Mouse (Mus musculus) neural tube, embryonic 12.5 days (tissue): ENCODE measurements around the gene Hmga1b. TPM values are rescaled to one million over a fixed set of nuclear protein-coding genes. Genes with fewer than 3 reads are reported as not detected.

Experiments
- ATAC-seq: fragments of 200-750 bp; cut with Nextera tagmentation; 2 replicates; pipeline ENCODE4 v1.8.0; 2017; ENCODE audit warnings: low read depth, mild to moderate bottlenecking, moderate TSS enrichment, moderate library complexity; ENCODE audit not compliant: low FRiP score
- H3K27ac ChIP-seq: fragments of 300-500 bp; sonication (generic); 2 replicates; pipeline ENCODE4 v1.5.1; 2016
- H3K27me3 ChIP-seq: fragments of 300-500 bp; sonication (generic); replicated peaks from 2 replicates; pipeline ENCODE4 v1.6.1; 2016; ENCODE audit warnings: mild to moderate bottlenecking
- H3K36me3 ChIP-seq: fragments of 300-500 bp; sonication (generic); 2 replicates; pipeline ENCODE4 v1.6.1; 2016; ENCODE audit warnings: mild to moderate bottlenecking
- H3K4me1 ChIP-seq: fragments of 300-500 bp; sonication (generic); 2 replicates; pipeline ENCODE4 v1.6.1; 2016
- H3K4me2 ChIP-seq: fragments of 300-500 bp; sonication (generic); replicated peaks from 2 replicates; pipeline ENCODE4 v1.6.1; 2016; ENCODE audit warnings: mild to moderate bottlenecking
- H3K4me3 ChIP-seq: fragments of 300-500 bp; sonication (generic); 2 replicates; pipeline ENCODE4 v1.5.1; 2016
- H3K9ac ChIP-seq: fragments of 300-500 bp; sonication (generic); 2 replicates; pipeline ENCODE4 v1.6.1; 2016; ENCODE audit warnings: mild to moderate bottlenecking
- H3K9me3 ChIP-seq: fragments of 300-500 bp; sonication (generic); 2 replicates; pipeline ENCODE4 v1.6.1; 2016; ENCODE audit warnings: mild to moderate bottlenecking
- WGBS: fragments of 180-500 bp; shearing (Covaris S2); methylation state at CpG from one replicate; pipeline ENCODE4 v1.1.7; 2016; 5-methylcytosine and 5-hydroxymethylcytosine counted together
- polyA plus RNA-seq: library from polyadenylated mRNA; unstranded; fragments of >200 nt; fragmentation: Nextera tagmentation; extraction: Ambion mirVana; gene quantifications from 2 replicates; pipeline ENCODE4 v1.2.1, GENCODE M21; 2016

Gene Hmga1b
- polyA plus RNA-seq, 1 experiment from 2014 or later: 3.6 TPM

GRCm38 (mm10) chr11:120792652-120793051 lies 30.1 kb downstream of the Hmga1b start:
- no peak overlapping the region for H3K27ac ChIP-seq
- H3K9me3 ChIP-seq: no peaks in the 10 kb centered on the region
- H3K4me1 ChIP-seq: peaks cover 15% of the 10 kb centered on the region
- no peak for ATAC-seq
- H3K4me3 ChIP-seq: no peak overlapping the region
- peaks cover 66% of the 10 kb centered on the region for H3K36me3 ChIP-seq
- H3K4me2 ChIP-seq: no peak overlapping the region
- no peaks in the 10 kb centered on the region for H3K27me3 ChIP-seq
- WGBS: 88% methylated on average over 9 of the region's 9 CpGs
- no peak overlapping the region for H3K9ac ChIP-seq

DNA sequence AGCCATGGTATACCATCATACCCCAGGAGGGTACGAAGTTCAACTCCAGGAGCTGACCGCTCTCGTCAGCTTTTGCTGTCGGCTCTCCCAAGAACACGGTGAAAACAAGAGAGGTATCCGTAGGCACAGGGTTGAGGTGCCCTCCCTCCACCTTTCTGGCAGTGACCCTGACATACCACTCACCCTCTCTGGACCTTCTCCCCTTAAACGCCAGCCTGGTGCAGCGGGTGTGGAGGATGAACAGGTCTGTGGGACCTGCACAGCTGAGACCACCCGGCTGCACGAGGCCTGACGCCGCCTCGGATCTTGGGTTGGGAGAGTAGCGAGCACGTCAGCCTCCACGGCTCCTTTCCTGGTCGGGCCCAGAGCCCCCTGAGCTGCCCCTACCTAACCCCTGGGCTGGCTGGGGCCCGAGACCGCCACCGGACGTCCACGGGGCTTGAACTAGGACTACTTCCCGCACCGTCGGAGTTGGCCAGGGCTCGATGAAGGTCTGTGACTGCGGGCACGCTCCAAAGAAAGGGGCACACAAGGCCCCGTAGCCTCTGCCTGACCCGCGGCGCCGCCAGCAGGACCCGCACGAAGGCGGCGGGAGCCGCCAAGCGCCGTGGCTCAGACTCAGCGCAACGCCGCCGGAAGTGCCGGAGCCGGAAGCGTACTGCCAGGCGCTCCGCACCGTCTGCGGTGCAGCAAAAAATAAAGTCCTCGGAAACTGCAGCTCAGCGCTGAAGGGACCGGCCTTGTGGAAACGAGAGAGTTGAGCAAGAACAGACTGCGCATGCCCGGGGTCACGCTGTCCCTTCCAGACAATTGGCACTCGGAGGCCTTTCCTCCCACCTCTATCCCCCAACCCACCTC lies 33.4 kb downstream of the Hmga1b start, which contains the start of gene Dus1l:
Gene Dus1l, minus strand, starts transcription at position 648 of the 858 bp plus-strand sequence.
- Histone ChIP-seq H3K27me3 (no peaks in the 10 kb centered on the region), H3K9ac (peak within 1 kb of the TSS; percentile 89), H3K27ac (peak within 1 kb of the TSS; percentile 64; the same call in 1 of the 2 replicates), H3K9me3 (no peaks in the 10 kb centered on the region), H3K4me1 (peaks cover 21% of the 10 kb centered on the region), H3K4me3 (peak within 1 kb of the TSS; percentile 97), H3K4me2 (peak within 1 kb of the TSS; percentile 97), H3K36me3 (peaks cover 35% of the 10 kb centered on the region)
- peak; percentile 79 for ATAC-seq
- 2% methylated on average over 59 of the region's 59 CpGs for WGBS

DNA sequence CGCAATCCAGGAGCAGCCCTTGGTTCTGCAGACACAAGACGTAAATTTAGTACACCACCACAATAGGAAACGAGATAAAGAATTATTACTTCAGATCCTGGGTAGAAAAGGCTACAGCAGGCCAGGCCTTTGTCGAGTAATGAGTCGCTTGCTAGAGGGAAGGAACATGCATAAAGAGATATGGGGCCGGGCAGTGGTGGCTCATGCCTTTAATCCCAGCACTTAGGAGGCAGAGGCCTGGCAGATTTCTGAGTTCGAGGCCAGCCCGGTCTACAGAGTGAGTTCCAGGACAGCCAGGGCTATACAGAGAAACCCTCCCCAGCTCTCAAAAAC lies 34.0 kb downstream of the Hmga1b start:
- Histone ChIP-seq H3K4me1 (peaks cover 21% of the 10 kb centered on the region), H3K9me3 (no peaks in the 10 kb centered on the region), H3K36me3 (peaks cover 29% of the 10 kb centered on the region), H3K27ac (peak overlapping the region; percentile 64; the same call in 1 of the 2 replicates), H3K4me3 (no peak overlapping the region; the same call in 1 of the 2 replicates), H3K9ac (peak overlapping the region; percentile 30), H3K27me3 (no peaks in the 10 kb centered on the region), H3K4me2 (peak overlapping the region; percentile 97)
- ATAC-seq: peak; percentile 22; the same call in 1 of the 2 replicates
- WGBS: 27% methylated on average over 8 of the region's 8 CpGs

- Histone ChIP-seq H3K9me3 (no peaks in the 10 kb centered on the region), H3K9ac (no peak overlapping the region), H3K27me3 (no peaks in the 10 kb centered on the region), H3K36me3 (peaks cover 13% of the 10 kb centered on the region; the same call in 1 of the 2 replicates), H3K4me3 (no peak overlapping the region), H3K4me1 (peaks cover 21% of the 10 kb centered on the region), H3K27ac (no peak overlapping the region), H3K4me2 (no peak overlapping the region)
- ATAC-seq: no peak
- 91% methylated on average over 3 of the region's 3 CpGs for WGBS
Measured at GRCm38 (mm10) chr11:120798244-120798643, 35.6 kb downstream of the Hmga1b start.

- no peak overlapping the region for H3K27ac ChIP-seq
- H3K4me1 ChIP-seq: peaks cover 21% of the 10 kb centered on the region
- no peaks in the 10 kb centered on the region for H3K27me3 ChIP-seq
- H3K4me3 ChIP-seq: no peak overlapping the region
- 80% methylated on average over 6 of the region's 6 CpGs for WGBS
- no peak overlapping the region for H3K9ac ChIP-seq
- H3K9me3 ChIP-seq: no peaks in the 10 kb centered on the region
- no peak for ATAC-seq
- H3K36me3 ChIP-seq: peaks cover 3% of the 10 kb centered on the region; the same call in 1 of the 2 replicates
- H3K4me2 ChIP-seq: 0 out of 2 replicates have a peak overlapping the region, but pooled peaks have one; percentile 37
Measured at GRCm38 (mm10) chr11:120799316-120799890, 36.8 kb downstream of the Hmga1b start.

DNA sequence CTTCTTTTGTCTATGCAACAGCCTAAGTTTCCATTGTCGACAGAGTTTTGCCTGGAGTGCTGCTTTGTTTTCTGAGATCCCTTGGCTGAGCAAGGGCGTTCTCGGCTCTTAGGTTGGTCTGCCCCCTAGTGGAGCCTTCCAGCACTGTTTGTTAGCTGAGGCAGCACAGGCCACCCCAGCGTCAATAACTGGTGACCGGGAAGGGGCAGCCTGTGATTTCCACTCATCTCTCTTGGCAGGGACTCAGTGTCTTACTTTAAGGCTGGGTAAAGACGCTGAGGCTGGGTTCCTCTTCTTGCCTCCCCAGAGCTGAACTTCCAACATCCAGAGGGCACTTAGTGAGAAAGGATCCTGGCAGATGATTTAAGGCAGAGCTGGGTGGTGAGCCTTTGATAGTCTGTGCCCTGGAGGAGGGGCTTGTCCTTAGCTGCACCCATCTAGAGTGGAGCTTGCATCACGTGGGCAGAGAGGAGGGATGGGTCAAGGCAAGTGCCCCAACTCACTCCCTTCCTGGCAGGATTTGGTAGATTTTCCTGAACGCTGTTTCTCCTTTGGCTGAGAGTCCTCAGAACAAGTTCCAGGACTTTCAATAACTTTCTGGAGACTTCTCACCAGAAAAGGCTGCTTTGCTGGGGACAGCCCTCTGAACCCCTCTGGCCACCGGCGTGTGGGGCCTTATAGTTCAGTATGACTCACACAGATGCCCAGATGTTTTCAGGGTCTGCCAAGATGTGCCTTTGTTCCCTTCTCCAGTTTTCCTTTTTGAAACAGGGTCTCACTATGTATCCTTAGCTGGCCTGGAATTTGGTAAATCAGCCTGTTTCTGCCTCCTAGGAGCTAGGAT lies 37.7 kb downstream of the Hmga1b start:
- peaks cover 12% of the 10 kb centered on the region for H3K4me1 ChIP-seq
- no peaks in the 10 kb centered on the region for H3K27me3 ChIP-seq
- H3K36me3 ChIP-seq: 0 out of 2 replicates have a peak, but pooled peaks cover under 1% of the 10 kb centered on the region
- H3K9ac ChIP-seq: 0 out of 2 replicates have a peak overlapping the region, but pooled peaks have one; percentile 8
- no peaks in the 10 kb centered on the region for H3K9me3 ChIP-seq
- peak overlapping the region; percentile 1; the same call in 1 of the 2 replicates for H3K4me3 ChIP-seq
- whole genome bisulfite sequencing: 13% methylated on average over 10 of the region's 10 CpGs
- peak; percentile 25; the same call in 1 of the 2 replicates for ATAC-seq
- H3K27ac ChIP-seq: no peak overlapping the region
- H3K4me2 ChIP-seq: peak overlapping the region; percentile 37

DNA sequence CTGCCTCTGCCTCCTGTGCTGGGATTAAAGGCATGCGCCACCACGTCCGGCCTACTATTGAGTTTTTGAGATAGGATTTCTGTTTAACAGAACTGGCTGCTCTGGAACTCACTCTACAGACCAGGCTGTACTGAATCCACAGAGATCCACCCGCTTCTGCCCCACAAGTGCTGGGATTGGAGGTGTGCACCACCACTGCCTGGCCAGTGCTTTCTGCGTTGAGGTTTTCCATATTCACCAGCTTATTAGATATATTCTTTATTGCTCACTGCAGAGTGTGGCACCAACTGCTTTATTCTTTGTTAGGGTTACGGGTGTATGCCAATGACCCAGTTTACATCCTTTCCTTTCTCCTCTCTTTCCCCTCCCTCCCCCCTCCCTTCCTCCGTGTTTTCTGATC lies 41.7 kb downstream of the Hmga1b start:
- Histone ChIP-seq H3K9me3 (no peaks in the 10 kb centered on the region), H3K27me3 (no peaks in the 10 kb centered on the region), H3K36me3 (peaks cover 40% of the 10 kb centered on the region), H3K4me1 (0 out of 2 replicates have a peak, but pooled peaks cover 6% of the 10 kb centered on the region), H3K4me3 (no peak overlapping the region), H3K4me2 (no peak overlapping the region), H3K9ac (no peak overlapping the region), H3K27ac (no peak overlapping the region)
- WGBS: 80% methylated on average over 7 of the region's 7 CpGs
- no peak for ATAC-seq

DNA sequence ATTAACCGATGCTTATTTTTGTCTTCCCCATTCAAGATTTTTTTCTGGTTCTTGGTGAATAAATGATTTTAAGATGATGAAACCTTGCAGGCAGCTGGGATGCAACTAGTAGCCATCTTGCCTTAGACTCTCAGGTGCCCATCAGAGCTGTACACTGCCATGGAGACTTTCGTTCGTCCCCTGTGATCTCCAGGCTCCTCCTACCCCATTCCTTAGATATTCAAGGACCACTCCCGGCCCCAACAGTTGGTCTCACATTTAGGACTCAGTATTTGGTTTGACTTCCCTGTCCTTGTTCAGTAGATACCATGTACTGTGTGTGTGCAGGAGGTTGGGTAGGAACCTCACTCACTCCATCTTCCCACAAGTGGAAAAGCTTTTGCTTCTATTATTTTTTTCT lies 42.2 kb downstream of the Hmga1b start:
- WGBS: 74% methylated on average over 4 of the region's 4 CpGs
- no peak for ATAC-seq

GRCm38 (mm10) chr11:120805375-120806298 lies 43.0 kb downstream of the Hmga1b start:
- no peaks in the 10 kb centered on the region for H3K9me3 ChIP-seq
- H3K4me2 ChIP-seq: no peak overlapping the region
- H3K4me1 ChIP-seq: no peaks in the 10 kb centered on the region
- no peak overlapping the region for H3K4me3 ChIP-seq
- no peaks in the 10 kb centered on the region for H3K27me3 ChIP-seq
- 65% methylated on average over 7 of the region's 7 CpGs for WGBS
- H3K36me3 ChIP-seq: peaks cover 54% of the 10 kb centered on the region
- no peak for ATAC-seq
- no peak overlapping the region for H3K27ac ChIP-seq
- no peak overlapping the region for H3K9ac ChIP-seq

More for the DNA sequence above, 42.2 kb downstream of the Hmga1b start:
- H3K36me3 ChIP-seq: peaks cover 45% of the 10 kb centered on the region
- no peak overlapping the region for H3K4me3 ChIP-seq
- no peak overlapping the region for H3K9ac ChIP-seq
- H3K4me1 ChIP-seq: 0 out of 2 replicates have a peak, but pooled peaks cover 6% of the 10 kb centered on the region
- H3K9me3 ChIP-seq: no peaks in the 10 kb centered on the region
- no peaks in the 10 kb centered on the region for H3K27me3 ChIP-seq
- no peak overlapping the region for H3K4me2 ChIP-seq
- no peak overlapping the region for H3K27ac ChIP-seq

DNA sequence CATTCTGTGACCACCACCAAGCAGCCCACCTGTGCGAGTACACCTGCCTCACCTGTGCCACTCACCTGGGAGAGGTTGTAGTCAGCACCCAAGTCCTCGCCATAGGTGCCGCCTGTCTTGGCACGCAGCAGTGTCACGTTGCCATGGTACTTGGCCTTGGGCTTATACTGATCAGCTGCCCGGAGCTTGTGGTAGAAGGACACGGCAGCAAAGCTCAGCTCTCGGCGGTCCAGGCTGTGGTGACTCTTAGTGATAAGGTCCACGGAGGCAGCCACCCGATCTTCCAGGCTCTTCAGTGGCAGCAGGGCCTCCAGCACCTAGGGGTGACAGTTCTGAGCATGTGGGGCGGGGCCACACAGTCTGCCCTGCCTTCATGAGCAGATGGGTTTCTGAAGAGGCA lies 45.4 kb downstream of the Hmga1b start:
- H3K9ac ChIP-seq: no peak overlapping the region
- H3K27ac ChIP-seq: no peak overlapping the region
- H3K9me3 ChIP-seq: no peaks in the 10 kb centered on the region
- peaks cover 77% of the 10 kb centered on the region for H3K36me3 ChIP-seq
- H3K27me3 ChIP-seq: no peaks in the 10 kb centered on the region
- H3K4me3 ChIP-seq: no peak overlapping the region
- ATAC-seq: no peak
- H3K4me1 ChIP-seq: no peaks in the 10 kb centered on the region
- WGBS: 94% methylated on average over 12 of the region's 12 CpGs
- no peak overlapping the region for H3K4me2 ChIP-seq

- H3K4me2 ChIP-seq: no peak overlapping the region
- 94% methylated on average over 16 of the region's 16 CpGs for WGBS
- H3K36me3 ChIP-seq: peaks cover 100% of the 10 kb centered on the region
Measured at GRCm38 (mm10) chr11:120812068-120812467, 49.5 kb downstream of the Hmga1b start.

More at GRCm38 (mm10) chr11:120812068-120812467, 49.5 kb downstream of the Hmga1b start:
- no peak for ATAC-seq
- no peak overlapping the region for H3K4me3 ChIP-seq
- no peaks in the 10 kb centered on the region for H3K4me1 ChIP-seq
- no peak overlapping the region for H3K27ac ChIP-seq
- no peak overlapping the region for H3K9ac ChIP-seq
- H3K27me3 ChIP-seq: no peaks in the 10 kb centered on the region
- H3K9me3 ChIP-seq: no peaks in the 10 kb centered on the region
